Mouse (Mus musculus): ENCODE data around the gene Gbp2b.
"Not testable (repeated sequence)": the region's sequence is repeated elsewhere in the genome, so short reads cannot be mapped to it uniquely, and the experiment has no call there.

Gbp2b gene

DNA sequence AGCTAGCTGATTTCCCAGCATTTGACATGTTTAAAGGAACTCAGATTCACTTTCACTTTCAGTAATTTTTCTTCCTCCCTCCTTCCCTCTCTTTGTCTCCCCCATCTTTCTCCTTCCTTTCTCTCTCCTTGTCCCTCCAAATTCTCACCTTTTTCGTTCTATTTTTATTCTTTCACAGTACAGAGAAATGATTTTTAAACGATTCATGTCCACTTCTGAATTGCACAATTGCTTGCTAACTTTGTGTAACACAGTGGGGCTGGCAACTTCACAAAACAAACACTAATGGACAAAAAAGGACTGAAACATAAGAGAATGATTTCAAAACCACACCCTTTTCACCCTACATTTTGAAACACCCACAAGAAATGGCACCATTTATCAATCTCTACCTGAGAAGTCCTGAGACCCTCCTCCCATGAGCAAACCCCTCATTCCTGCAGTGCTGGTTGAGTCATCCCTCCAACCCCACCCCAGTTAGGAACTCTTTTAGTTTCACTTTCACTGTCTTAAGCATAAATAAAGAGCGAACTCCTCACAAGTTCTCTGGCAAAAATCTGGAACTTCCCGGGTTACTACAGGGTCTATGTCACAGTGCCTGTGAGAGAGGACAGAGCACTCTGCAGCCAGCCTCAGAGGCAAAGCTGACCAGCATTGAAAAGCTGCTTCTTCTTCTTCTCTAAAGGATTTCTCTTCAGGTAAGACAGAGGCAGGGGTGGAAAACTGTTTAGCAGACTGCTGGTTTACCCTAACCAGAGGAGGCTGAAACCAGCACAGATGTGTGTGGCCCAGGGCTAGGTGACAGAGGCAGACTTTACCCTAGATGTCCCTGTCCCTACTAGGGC lies 25.7 kb downstream of the Gbp2b start, which contains the start of gene Gbp2:
Gene Gbp2 (plus strand): TSS at position 492 of the 845 bp plus-strand sequence.
- DNase-seq (ENCODE audit: low spot score in 2 of 2), result peak; percentile 39 to 56

GRCm38 (mm10) chr3:142620956-142621562 lies 26.4 kb downstream of the Gbp2b start:
- peak; percentile 26 to 47 for DNase-seq (ENCODE audit: low spot score in 2 of 2)

DNA sequence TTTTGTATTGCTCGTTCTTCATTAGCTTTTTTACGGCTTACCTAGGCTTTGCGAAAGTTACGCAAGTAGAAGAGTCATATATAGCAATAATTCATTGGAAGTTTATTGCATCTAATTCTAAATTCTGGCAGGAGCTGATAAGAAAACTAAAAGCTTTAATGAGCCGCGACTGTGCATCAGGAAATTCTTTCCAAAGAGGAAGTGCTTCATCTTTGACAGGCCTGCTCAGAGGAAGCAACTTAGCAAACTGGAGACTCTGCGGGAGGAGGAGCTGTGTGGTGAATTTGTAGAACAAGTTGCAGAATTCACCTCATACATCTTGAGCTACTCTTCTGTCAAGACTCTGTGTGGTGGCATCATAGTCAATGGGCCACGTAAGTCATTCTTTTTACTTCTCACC lies 35.7 kb downstream of the Gbp2b start:
- DNase-seq (ENCODE audit: low spot score in 2 of 2), result no peak

DNA sequence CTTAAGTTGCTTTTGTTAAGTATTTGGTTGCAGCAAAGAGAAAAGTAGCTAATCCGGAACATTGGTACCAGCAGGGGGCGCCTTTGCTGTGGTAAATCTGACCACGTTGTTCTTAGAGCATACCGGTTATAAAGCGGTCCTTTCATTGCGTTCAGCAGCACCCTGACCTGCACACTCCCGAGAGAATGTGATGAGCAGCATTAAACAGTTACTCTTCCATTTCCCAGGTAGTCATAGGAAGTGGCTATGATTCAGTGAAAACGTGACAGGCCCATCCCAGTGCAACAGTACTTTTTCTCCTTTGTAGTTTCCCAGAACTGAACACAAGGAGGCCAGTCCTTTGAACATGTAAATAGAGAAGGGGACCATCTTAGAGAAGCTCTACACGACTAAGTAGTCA lies 45.6 kb downstream of the Gbp2b start:
- peak; percentile 22 to 52 for DNase-seq (ENCODE audit: low spot score in 2 of 2)

GRCm38 (mm10) chr3:142645949-142646348 lies 51.3 kb downstream of the Gbp2b start:
- DNase-seq (ENCODE audit: low spot score in 2 of 2), result peak; percentile 27 to 55

GRCm38 (mm10) chr3:142647836-142648235 lies 53.2 kb downstream of the Gbp2b start:
- not testable (repeated sequence) for DNase-seq (ENCODE audit: low spot score in 2 of 2)

DNA sequence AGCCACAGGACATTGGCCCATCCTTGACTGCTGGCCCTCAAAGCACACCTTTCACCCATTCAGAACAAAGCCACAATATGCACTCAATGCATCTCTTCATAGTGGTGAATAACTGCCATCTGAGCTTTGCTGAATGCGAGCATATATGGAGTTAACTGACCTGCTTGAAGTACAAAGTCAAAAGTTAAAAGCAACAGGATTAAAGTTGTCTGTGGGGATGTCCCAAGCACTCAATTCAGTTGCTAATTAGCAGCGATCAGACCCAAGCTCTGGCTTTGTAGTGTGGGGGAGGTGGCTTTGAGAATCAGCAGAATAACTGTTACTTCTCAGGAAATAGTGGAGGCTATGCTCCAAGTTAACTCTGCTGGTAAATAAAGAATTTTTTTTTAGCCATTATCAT lies 55.6 kb downstream of the Gbp2b start:
- DNase-seq (ENCODE audit: low spot score in 2 of 2), result no peak

- DNase-seq (ENCODE audit: low spot score in 2 of 2), result no peak
These were observed 70.1 kb downstream of the Gbp2b start for GRCm38 (mm10) chr3:142664723-142665122.
